Mouse (Mus musculus) liver, embryonic 16.5 days (tissue): ENCODE results near the gene Tspo2. TPM values are rescaled to one million over a fixed set of nuclear protein-coding genes. Genes with fewer than 3 reads are reported as not detected.
A peak's percentile ranks its signal among the peaks of the same experiment; 100 is the strongest.

Experiments
- ATAC-seq: fragments of 200-750 bp; cut with Nextera tagmentation; 2 replicates; pipeline ENCODE4 v1.8.0; 2017; ENCODE audit warnings: low read depth, mild to moderate bottlenecking, moderate number of reproducible peaks, moderate library complexity
- H3K27ac ChIP-seq: fragments of 300-500 bp; sonication (generic); 2 replicates; pipeline ENCODE4 v1.5.1; 2014; ENCODE audit warnings: mild to moderate bottlenecking, low read length
- H3K27me3 ChIP-seq: fragments of 300-500 bp; sonication (generic); 2 replicates; pipeline ENCODE4 v1.6.1; 2014; ENCODE audit warnings: low read depth, low read length, mixed read lengths; ENCODE audit not compliant: control insufficient read depth, insufficient read depth
- H3K36me3 ChIP-seq: fragments of 300-500 bp; sonication (generic); 2 replicates; pipeline ENCODE4 v1.6.1; 2014; ENCODE audit warnings: mild to moderate bottlenecking; ENCODE audit not compliant: control insufficient read depth, insufficient read depth
- H3K4me1 ChIP-seq: fragments of 300-500 bp; sonication (generic); 2 replicates; pipeline ENCODE4 v1.6.1; 2014; ENCODE audit warnings: low read depth, low read length, mixed read lengths; ENCODE audit not compliant: control insufficient read depth
- H3K4me2 ChIP-seq: fragments of 300-500 bp; sonication (generic); 2 replicates; pipeline ENCODE4 v1.6.1; 2014; ENCODE audit warnings: low read depth, low read length, mixed read lengths
- H3K4me3 ChIP-seq: fragments of 300-500 bp; sonication (generic); 2 replicates; pipeline ENCODE4 v1.5.1; 2014; ENCODE audit warnings: low read depth, mild to moderate bottlenecking, low read length
- H3K9ac ChIP-seq: fragments of 300-500 bp; sonication (generic); 2 replicates; pipeline ENCODE4 v1.6.1; 2014; ENCODE audit warnings: low read depth, low read length
- H3K9me3 ChIP-seq: fragments of 300-500 bp; sonication (generic); replicated peaks from 2 replicates; pipeline ENCODE4 v1.6.1; 2016; ENCODE audit warnings: low read length; ENCODE audit not compliant: control insufficient read depth
- WGBS: fragments of 180-500 bp; shearing (Covaris S2); extraction: QIAGEN DNeasy Blood & Tissue Kit; methylation state at CpG from one replicate; pipeline ENCODE4 v1.1.7; 2014; ENCODE audit not compliant: insufficient replicate concordance; 5-methylcytosine and 5-hydroxymethylcytosine counted together
- polyA plus RNA-seq: library from polyadenylated mRNA; unstranded; fragments of >200 nt; fragmentation: Nextera tagmentation; extraction: Ambion mirVana; gene quantifications from 2 replicates; pipeline ENCODE4 v1.2.1, GENCODE M21; 2015

The Tspo2 gene
- polyA plus RNA-seq = 193 and 203 TPM in 2 replicates

GRCm38 (mm10) chr17:48451353-48451675 lies at the start of gene Tspo2:
TSS of gene Tspo2 (minus strand) at chr17:48451522.
- peak within 1 kb of the TSS; percentile 98 for H3K27ac ChIP-seq
- H3K4me1 ChIP-seq = peaks cover 68% of the 10 kb centered on the region
- 22% methylated on average over 7 of the region's 7 CpGs for WGBS
- H3K36me3 ChIP-seq = peaks cover 10% of the 10 kb centered on the region; the same call in 1 of the 2 replicates
- peak within 1 kb of the TSS; percentile 78 for H3K4me2 ChIP-seq
- H3K4me3 ChIP-seq = peak within 1 kb of the TSS; percentile 64
- H3K27me3 ChIP-seq = no peaks in the 10 kb centered on the region
- no peaks in the 10 kb centered on the region for H3K9me3 ChIP-seq
- peak; percentile 76 for ATAC-seq
- peak within 1 kb of the TSS; percentile 77 for H3K9ac ChIP-seq

GRCm38 (mm10) chr17:48500846-48501445 lies 49.6 kb upstream of the Tspo2 start:
- ATAC-seq = no peak
- WGBS = 63% methylated on average over 7 of the region's 7 CpGs
- Histone ChIP-seq H3K4me1 (no peaks in the 10 kb centered on the region), H3K27ac (no peak overlapping the region), H3K36me3 (no peaks in the 10 kb centered on the region), H3K9me3 (no peaks in the 10 kb centered on the region), H3K9ac (no peak overlapping the region), H3K4me2 (no peak overlapping the region), H3K27me3 (no peaks in the 10 kb centered on the region), H3K4me3 (no peak overlapping the region)

- H3K9ac ChIP-seq = no peak overlapping the region
- no peaks in the 10 kb centered on the region for H3K36me3 ChIP-seq
- ATAC-seq = no peak
- no peaks in the 10 kb centered on the region for H3K27me3 ChIP-seq
- no peak overlapping the region for H3K4me3 ChIP-seq
- no peak overlapping the region for H3K4me2 ChIP-seq
- 45% methylated on average over 3 of the region's 3 CpGs for WGBS
- no peaks in the 10 kb centered on the region for H3K9me3 ChIP-seq
- no peaks in the 10 kb centered on the region for H3K4me1 ChIP-seq
- no peak overlapping the region for H3K27ac ChIP-seq
These were observed 46.7 kb upstream of the Tspo2 start for GRCm38 (mm10) chr17:48497986-48498385.

- 63% methylated on average over 8 of the region's 8 CpGs for WGBS
- Histone ChIP-seq H3K36me3 (no peaks in the 10 kb centered on the region), H3K9me3 (no peaks in the 10 kb centered on the region), H3K4me2 (no peak overlapping the region), H3K4me1 (no peaks in the 10 kb centered on the region), H3K9ac (no peak overlapping the region), H3K27ac (no peak overlapping the region), H3K27me3 (no peaks in the 10 kb centered on the region), H3K4me3 (no peak overlapping the region)
- no peak for ATAC-seq
These were observed 42.7 kb upstream of the Tspo2 start for GRCm38 (mm10) chr17:48493986-48494385.

GRCm38 (mm10) chr17:48493582-48493981 lies 42.3 kb upstream of the Tspo2 start:
- Histone ChIP-seq H3K4me3 (no peak overlapping the region), H3K4me2 (no peak overlapping the region), H3K27me3 (no peaks in the 10 kb centered on the region), H3K9me3 (no peaks in the 10 kb centered on the region), H3K27ac (no peak overlapping the region), H3K4me1 (no peaks in the 10 kb centered on the region), H3K36me3 (no peaks in the 10 kb centered on the region), H3K9ac (no peak overlapping the region)
- ATAC-seq = no peak
- 41% methylated on average over 7 of the region's 7 CpGs for WGBS

GRCm38 (mm10) chr17:48492621-48493020 lies 41.3 kb upstream of the Tspo2 start:
- Histone ChIP-seq H3K4me1 (no peaks in the 10 kb centered on the region), H3K4me2 (no peak overlapping the region), H3K9ac (no peak overlapping the region), H3K27ac (no peak overlapping the region), H3K27me3 (no peaks in the 10 kb centered on the region), H3K9me3 (no peaks in the 10 kb centered on the region), H3K36me3 (no peaks in the 10 kb centered on the region), H3K4me3 (no peak overlapping the region)
- 67% methylated on average over 8 of the region's 8 CpGs for WGBS
- no peak for ATAC-seq

GRCm38 (mm10) chr17:48489466-48489865 lies 38.1 kb upstream of the Tspo2 start:
- 83% methylated on average over 3 of the region's 3 CpGs for WGBS
- H3K4me3 ChIP-seq = no peak overlapping the region
- no peak for ATAC-seq

GRCm38 (mm10) chr17:48484191-48484590 lies 32.9 kb upstream of the Tspo2 start:
- H3K27ac ChIP-seq = peak overlapping the region; percentile 13; the same call in 1 of the 2 replicates

More at GRCm38 (mm10) chr17:48489466-48489865, 38.1 kb upstream of the Tspo2 start:
- Histone ChIP-seq H3K4me1 (no peaks in the 10 kb centered on the region), H3K4me2 (no peak overlapping the region), H3K36me3 (no peaks in the 10 kb centered on the region), H3K27ac (no peak overlapping the region), H3K9ac (no peak overlapping the region), H3K27me3 (no peaks in the 10 kb centered on the region), H3K9me3 (no peaks in the 10 kb centered on the region)

GRCm38 (mm10) chr17:48483764-48484163 lies 32.4 kb upstream of the Tspo2 start:
- Histone ChIP-seq H3K9ac (no peak overlapping the region), H3K4me3 (no peak overlapping the region), H3K27me3 (no peaks in the 10 kb centered on the region), H3K27ac (peak overlapping the region; percentile 13; the same call in 1 of the 2 replicates), H3K36me3 (no peaks in the 10 kb centered on the region), H3K4me2 (no peak overlapping the region), H3K9me3 (no peaks in the 10 kb centered on the region), H3K4me1 (peaks cover 3% of the 10 kb centered on the region; the same call in 1 of the 2 replicates)
- 33% methylated on average over 5 of the region's 5 CpGs for WGBS
- ATAC-seq = peak; percentile 43; the same call in 1 of the 2 replicates

More at GRCm38 (mm10) chr17:48484191-48484590, 32.9 kb upstream of the Tspo2 start:
- 61% methylated on average over 5 of the region's 5 CpGs for WGBS
- Histone ChIP-seq H3K4me1 (peaks cover 3% of the 10 kb centered on the region; the same call in 1 of the 2 replicates), H3K27me3 (no peaks in the 10 kb centered on the region), H3K9me3 (no peaks in the 10 kb centered on the region), H3K4me2 (no peak overlapping the region), H3K36me3 (no peaks in the 10 kb centered on the region), H3K9ac (no peak overlapping the region), H3K4me3 (no peak overlapping the region)
- ATAC-seq = no peak
